Mouse (Mus musculus): ENCODE results near the gene Cald1. TPM values are rescaled to one million over a fixed set of nuclear protein-coding genes. Genes with fewer than 3 reads are reported as not detected.

The Cald1 gene
- total and polyA plus RNA-seq, 2 experiments from 2014 or later = 28.5 to 40.8 TPM

DNA sequence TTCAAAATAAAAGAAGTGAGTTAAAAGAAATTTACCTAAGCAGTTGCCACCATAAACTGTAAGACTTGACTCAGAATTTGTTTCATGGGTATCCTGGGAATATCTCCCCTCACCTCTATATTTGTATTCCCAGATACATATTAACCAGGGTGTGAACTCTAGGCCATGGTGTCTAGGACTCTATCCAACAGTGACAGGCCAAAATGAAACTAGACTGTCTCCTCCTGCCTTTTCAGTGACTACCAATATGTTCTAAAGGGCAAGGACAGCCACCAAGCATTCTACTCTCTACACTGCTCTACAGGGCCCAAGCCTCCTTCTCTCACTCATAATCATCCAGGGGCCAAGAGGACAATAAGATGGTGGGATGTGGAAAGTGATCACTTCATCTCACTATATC is 153.3 kb downstream of the Cald1 start:
- Histone ChIP-seq H3K4me2 (ENCODE audit: low read depth) (no peak overlapping the region), H3K36me3 (ENCODE audit: insufficient read depth) (peaks cover 9% of the 10 kb centered on the region; the same call in 1 of the 2 replicates), H3K27ac (ENCODE audit: low read depth, low read length) (no peak overlapping the region), H3K27me3 (ENCODE audit: insufficient read depth, low read length) (no peaks in the 10 kb centered on the region), H3K9me3 (ENCODE audit: low read length) (no peaks in the 10 kb centered on the region), H3K4me3 (ENCODE audit: low read depth, low read length) (no peak overlapping the region), H3K9ac (no peak overlapping the region), H3K4me1 (ENCODE audit: insufficient read depth) (no peaks in the 10 kb centered on the region)
- TF ChIP-seq CTCF (IDR thresholded peaks at IDR 0.05; ENCODE audit: low read depth) = no peak
- no peak for ATAC-seq
- DNase-seq = no peak

DNA sequence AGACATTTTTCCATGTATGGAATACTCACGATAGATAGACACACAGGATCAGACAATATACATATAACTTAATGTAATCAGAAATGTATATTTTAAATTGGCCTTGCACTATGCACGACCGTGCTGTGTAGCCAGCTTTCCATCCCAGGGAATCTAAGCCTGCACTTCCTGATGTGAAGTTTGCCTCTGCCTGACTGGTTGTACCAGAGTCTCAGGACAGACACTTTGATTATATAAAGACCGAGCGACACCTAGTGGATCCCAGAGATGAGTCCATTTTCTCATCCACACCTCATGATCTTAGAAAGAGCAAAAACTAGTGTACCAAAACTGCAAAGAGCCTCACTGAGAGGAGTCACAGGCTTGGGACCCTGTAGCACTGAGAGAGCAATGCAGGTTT is 156.1 kb downstream of the Cald1 start:
- Histone ChIP-seq H3K4me1 (ENCODE audit: insufficient read depth) (no peaks in the 10 kb centered on the region), H3K27me3 (ENCODE audit: insufficient read depth, low read length) (no peaks in the 10 kb centered on the region), H3K9ac (no peak overlapping the region), H3K27ac (ENCODE audit: low read depth, low read length) (no peak overlapping the region), H3K9me3 (ENCODE audit: low read length) (no peaks in the 10 kb centered on the region), H3K36me3 (ENCODE audit: insufficient read depth) (peaks cover 18% of the 10 kb centered on the region; the same call in 1 of the 2 replicates), H3K4me2 (ENCODE audit: low read depth) (no peak overlapping the region), H3K4me3 (ENCODE audit: low read depth, low read length) (no peak overlapping the region)
- ATAC-seq = peak; percentile 79
- peak; percentile 76 for DNase-seq
- TF ChIP-seq CTCF (IDR thresholded peaks at IDR 0.05; ENCODE audit: low read depth) = peak; percentile 86
- 38% methylated on average over 5 of the region's 5 CpGs for WGBS

DNA sequence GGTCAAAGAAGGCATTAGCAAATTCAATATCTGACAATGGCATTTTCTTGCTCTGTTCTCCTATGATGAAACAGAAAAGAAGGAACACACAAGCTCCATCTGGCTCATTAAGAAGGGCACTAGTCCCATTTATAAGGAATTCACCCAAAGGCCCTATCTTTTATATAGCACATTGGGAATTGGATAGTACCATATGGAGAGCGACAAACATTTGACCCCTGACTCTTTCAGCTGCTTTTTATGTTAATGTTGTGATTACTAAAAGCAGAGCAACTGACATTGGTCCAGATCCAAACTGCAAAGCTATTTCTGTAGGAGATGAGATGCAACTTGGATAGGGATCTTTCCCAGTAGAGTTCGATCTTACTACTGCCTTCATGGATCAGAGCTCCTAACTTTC is 160.0 kb downstream of the Cald1 start:
- Histone ChIP-seq H3K4me2 (ENCODE audit: low read depth) (no peak overlapping the region), H3K36me3 (ENCODE audit: insufficient read depth) (peaks cover 22% of the 10 kb centered on the region; the same call in 1 of the 2 replicates), H3K9ac (no peak overlapping the region), H3K4me3 (ENCODE audit: low read depth, low read length) (no peak overlapping the region), H3K27ac (ENCODE audit: low read depth, low read length) (no peak overlapping the region), H3K4me1 (ENCODE audit: insufficient read depth) (no peaks in the 10 kb centered on the region), H3K27me3 (ENCODE audit: insufficient read depth, low read length) (no peaks in the 10 kb centered on the region), H3K9me3 (ENCODE audit: low read length) (no peaks in the 10 kb centered on the region)
- TF ChIP-seq CTCF (IDR thresholded peaks at IDR 0.05; ENCODE audit: low read depth) = no peak
- 88% methylated on average over 2 of the region's 2 CpGs for WGBS
- ATAC-seq (no peak), DNase-seq (no peak)

- ATAC-seq (0 out of 2 replicates have a peak, but pooled peaks have one; percentile 34), DNase-seq (peak; percentile 74)
- no peaks in the 10 kb centered on the region for H3K4me1 ChIP-seq (ENCODE audit: insufficient read depth)
- 49% methylated on average over 4 of the region's 4 CpGs for WGBS
- H3K36me3 ChIP-seq (ENCODE audit: insufficient read depth) = peaks cover 28% of the 10 kb centered on the region; the same call in 1 of the 2 replicates
- no peaks in the 10 kb centered on the region for H3K9me3 ChIP-seq (ENCODE audit: low read length)
- no peak overlapping the region for H3K27ac ChIP-seq (ENCODE audit: low read depth, low read length)
- no peak overlapping the region for H3K4me3 ChIP-seq (ENCODE audit: low read depth, low read length)
- no peak overlapping the region for H3K9ac ChIP-seq
- H3K4me2 ChIP-seq (ENCODE audit: low read depth) = no peak overlapping the region
- TF ChIP-seq CTCF (IDR thresholded peaks at IDR 0.05; ENCODE audit: low read depth) = peak; percentile 71
- no peaks in the 10 kb centered on the region for H3K27me3 ChIP-seq (ENCODE audit: insufficient read depth, low read length)
Observed at GRCm38 (mm10) chr6:34760023-34760422, 161.7 kb downstream of the Cald1 start.

DNA sequence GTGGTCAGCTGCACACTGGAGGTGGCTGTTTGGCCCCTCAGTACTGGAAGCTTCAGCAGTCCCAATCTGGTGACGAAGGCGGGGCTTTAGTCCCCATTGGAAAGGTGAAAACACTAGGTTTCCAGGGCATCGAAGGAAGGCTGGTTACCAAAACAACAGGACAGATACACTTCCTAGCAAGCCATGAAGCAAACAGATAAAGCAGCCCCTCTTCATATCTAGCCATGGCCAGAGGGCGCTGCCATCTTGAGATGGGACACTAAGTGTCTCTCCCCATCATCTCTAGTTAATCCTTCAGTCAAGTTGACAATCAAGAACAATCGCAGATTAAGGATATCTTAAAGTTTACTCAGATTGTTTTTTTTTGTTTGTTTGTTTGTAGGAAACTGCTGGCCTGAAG is 167.4 kb downstream of the Cald1 start:
- no peak for ATAC-seq
- H3K36me3 ChIP-seq (ENCODE audit: insufficient read depth) = peaks cover 19% of the 10 kb centered on the region; the same call in 1 of the 2 replicates
- H3K4me3 ChIP-seq (ENCODE audit: low read depth, low read length) = no peak overlapping the region
- DNase-seq = no peak
- H3K4me2 ChIP-seq (ENCODE audit: low read depth) = no peak overlapping the region
- H3K9ac ChIP-seq = no peak overlapping the region
- no peak for TF ChIP-seq CTCF (IDR thresholded peaks at IDR 0.05; ENCODE audit: low read depth)
- WGBS = 94% methylated on average over 5 of the region's 5 CpGs
- no peaks in the 10 kb centered on the region for H3K9me3 ChIP-seq (ENCODE audit: low read length)
- H3K27me3 ChIP-seq (ENCODE audit: insufficient read depth, low read length) = no peaks in the 10 kb centered on the region
- H3K4me1 ChIP-seq (ENCODE audit: insufficient read depth) = no peaks in the 10 kb centered on the region
- H3K27ac ChIP-seq (ENCODE audit: low read depth, low read length) = no peak overlapping the region

- Histone ChIP-seq H3K4me3 (ENCODE audit: low read depth, low read length) (no peak overlapping the region), H3K4me1 (ENCODE audit: insufficient read depth) (no peaks in the 10 kb centered on the region), H3K36me3 (ENCODE audit: insufficient read depth) (peaks cover 12% of the 10 kb centered on the region; the same call in 1 of the 2 replicates), H3K4me2 (ENCODE audit: low read depth) (no peak overlapping the region), H3K27ac (ENCODE audit: low read depth, low read length) (no peak overlapping the region), H3K27me3 (ENCODE audit: insufficient read depth, low read length) (no peaks in the 10 kb centered on the region), H3K9ac (no peak overlapping the region), H3K9me3 (ENCODE audit: low read length) (no peaks in the 10 kb centered on the region)
- TF ChIP-seq CTCF (IDR thresholded peaks at IDR 0.05; ENCODE audit: low read depth) = no peak
- no peak for ATAC-seq
- DNase-seq = no peak
- WGBS = 57% methylated on average over 2 of the region's 2 CpGs
Observed at GRCm38 (mm10) chr6:34769984-34770383, 171.7 kb downstream of the Cald1 start.

DNA sequence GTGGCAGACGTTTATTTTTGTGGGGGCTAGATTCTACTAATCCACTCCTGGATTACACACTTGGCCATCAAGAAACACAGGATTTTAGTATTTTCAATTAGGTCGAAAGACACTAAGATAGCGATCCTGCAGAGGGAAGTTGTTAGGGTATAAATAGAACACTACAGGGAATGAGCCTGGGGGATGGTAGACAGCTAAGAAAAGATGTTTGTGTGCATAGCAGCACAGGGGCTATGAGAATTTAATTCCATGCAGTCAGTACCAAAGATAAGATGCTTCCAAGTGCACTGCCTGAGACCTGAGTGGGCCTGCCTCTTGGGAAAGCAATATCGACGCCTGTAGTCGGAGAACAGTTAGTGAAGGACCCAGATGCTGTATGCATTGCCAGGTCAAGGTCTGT is 172.2 kb downstream of the Cald1 start:
- Histone ChIP-seq H3K36me3 (ENCODE audit: insufficient read depth) (peaks cover 12% of the 10 kb centered on the region; the same call in 1 of the 2 replicates), H3K4me3 (ENCODE audit: low read depth, low read length) (no peak overlapping the region), H3K4me1 (ENCODE audit: insufficient read depth) (no peaks in the 10 kb centered on the region), H3K4me2 (ENCODE audit: low read depth) (no peak overlapping the region), H3K9ac (no peak overlapping the region), H3K27me3 (ENCODE audit: insufficient read depth, low read length) (no peaks in the 10 kb centered on the region), H3K27ac (ENCODE audit: low read depth, low read length) (no peak overlapping the region), H3K9me3 (ENCODE audit: low read length) (no peaks in the 10 kb centered on the region)
- 81% methylated on average over 6 of the region's 6 CpGs for WGBS
- ATAC-seq = no peak
- no peak for TF ChIP-seq CTCF (IDR thresholded peaks at IDR 0.05; ENCODE audit: low read depth)
- no peak for DNase-seq
